Mouse (Mus musculus) testis, adult 2 months (tissue): ENCODE measurements around the gene Gata3. TPM values are rescaled to one million over a fixed set of nuclear protein-coding genes. Genes with fewer than 3 reads are reported as not detected.

ENCODE experiments used
- H3K27ac ChIP-seq: fragments of 200-500 bp; 2 replicates; pipeline ENCODE4 v1.5.1; 2012; ENCODE audit warnings: low read depth, low read length; ENCODE audit not compliant: control insufficient read depth, insufficient read depth
- H3K27me3 ChIP-seq: fragments of 200-500 bp; 2 replicates; pipeline ENCODE4 v1.6.1; 2012; ENCODE audit warnings: mild to moderate bottlenecking, low read length, moderate library complexity; ENCODE audit not compliant: control insufficient read depth, insufficient read depth
- H3K36me3 ChIP-seq: fragments of 200-500 bp; 2 replicates; pipeline ENCODE4 v1.6.1; 2012; ENCODE audit warnings: mild to moderate bottlenecking, low read length; ENCODE audit not compliant: control insufficient read depth, insufficient read depth
- H3K4me1 ChIP-seq: fragments of 200-500 bp; 2 replicates; pipeline ENCODE4 v1.6.1; 2012; ENCODE audit warnings: low read length; ENCODE audit not compliant: control insufficient read depth, insufficient read depth
- H3K4me3 ChIP-seq: fragments of 200-500 bp; 2 replicates; pipeline ENCODE4 v1.5.1; 2012; ENCODE audit warnings: low read depth, mild to moderate bottlenecking, low read length, moderate library complexity, mixed read lengths; ENCODE audit not compliant: control insufficient read depth
- CTCF ChIP-seq: fragments of 200-500 bp; IDR thresholded peaks from 2 replicates; pipeline ENCODE4 v1.5.1; 2012; ENCODE audit warnings: low read depth, mild to moderate bottlenecking, inconsistent platforms, low read length, moderate library complexity; ENCODE audit not compliant: control insufficient read depth, insufficient read depth, insufficient replicate concordance
- POLR2A ChIP-seq: fragments of 200-500 bp; IDR thresholded peaks from 2 replicates; pipeline ENCODE4 v1.6.1; 2012; ENCODE audit warnings: low read depth, mild to moderate bottlenecking, inconsistent platforms, low read length, moderate library complexity; ENCODE audit not compliant: control insufficient read depth
- polyA plus RNA-seq: library from polyadenylated mRNA; depleted of rRNA; stranded (reverse); fragments of >200 nt; gene quantifications from 2 replicates; pipeline ENCODE4 v1.2.3, GENCODE M21; 2012

The Gata3 gene
- polyA plus RNA-seq, 1 experiment: 1.0 TPM

DNA sequence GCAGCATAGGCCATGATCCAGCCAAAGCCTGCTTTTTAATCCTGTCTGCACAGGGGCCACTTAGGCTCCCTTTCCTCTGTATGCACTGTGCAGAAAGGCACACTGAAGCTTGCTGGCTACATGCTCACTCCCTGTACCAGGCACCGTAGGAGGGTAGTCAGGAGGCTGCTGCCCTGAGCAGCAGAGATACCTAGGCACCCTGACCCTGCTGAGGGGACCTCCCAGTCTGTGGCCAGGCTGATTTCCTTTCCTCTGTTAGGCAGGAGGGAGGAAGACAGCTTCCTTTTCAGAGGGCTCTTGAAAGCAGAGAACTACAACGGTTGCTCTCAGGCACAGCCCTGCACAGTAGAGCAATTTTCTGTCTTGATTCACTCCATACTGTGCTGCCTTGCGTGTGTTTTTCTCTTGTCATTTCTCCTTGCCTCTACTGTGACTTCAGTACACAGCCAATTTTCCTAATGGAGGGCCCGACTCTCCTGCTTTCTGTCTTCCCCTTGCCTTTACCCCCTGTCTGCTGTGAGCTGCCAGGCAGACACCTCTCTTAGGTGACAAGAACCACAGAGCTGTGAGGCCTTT is 18.6 kb downstream of the Gata3 start:
- Histone ChIP-seq H3K27ac (no peak overlapping the region), H3K4me3 (no peak overlapping the region), H3K4me1 (peaks cover 12% of the 10 kb centered on the region), H3K36me3 (no peaks in the 10 kb centered on the region), H3K27me3 (peaks cover 3% of the 10 kb centered on the region)
- TF ChIP-seq POLR2A: no peak
- no peak for TF ChIP-seq CTCF

DNA sequence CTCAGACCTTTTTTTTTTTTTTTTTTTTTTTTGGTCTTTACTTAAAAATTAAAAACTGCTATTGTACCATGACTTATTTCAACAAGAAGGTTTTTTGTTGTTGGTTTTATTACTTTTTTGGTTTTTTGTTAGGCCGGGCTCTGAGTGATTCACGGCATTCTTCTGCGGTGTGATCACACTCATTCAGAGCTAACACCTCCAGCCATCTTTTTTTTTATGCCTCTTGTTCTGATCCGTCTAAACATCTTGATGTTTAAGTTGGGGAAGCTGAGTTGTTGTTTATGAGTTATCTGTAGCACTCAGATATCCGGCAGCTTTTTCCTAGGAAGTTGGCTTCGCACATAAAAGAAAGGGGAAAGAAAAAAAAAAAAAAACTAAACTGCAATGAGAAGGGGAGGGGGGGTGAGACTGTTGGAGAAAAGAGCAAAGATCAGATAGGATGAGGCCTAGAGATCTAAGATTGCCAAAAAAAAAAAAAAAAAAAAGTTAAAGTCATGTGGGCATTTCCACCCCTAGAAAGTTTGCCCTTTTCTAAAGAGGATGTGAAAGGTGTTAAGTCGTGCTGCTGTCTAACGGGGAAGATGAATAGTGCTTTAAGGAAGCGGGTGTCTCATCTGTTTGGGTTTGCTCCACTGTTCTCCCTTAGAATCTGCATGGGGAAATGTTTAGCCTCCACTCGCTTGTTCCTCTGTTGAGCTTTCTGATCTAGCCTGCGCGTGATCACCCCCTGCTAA is 22.6 kb downstream of the Gata3 start:
- TF ChIP-seq CTCF (no peak), POLR2A (no peak)
- Histone ChIP-seq H3K36me3 (no peaks in the 10 kb centered on the region), H3K4me3 (no peak overlapping the region), H3K4me1 (peaks cover 4% of the 10 kb centered on the region), H3K27me3 (no peaks in the 10 kb centered on the region), H3K27ac (no peak overlapping the region)

DNA sequence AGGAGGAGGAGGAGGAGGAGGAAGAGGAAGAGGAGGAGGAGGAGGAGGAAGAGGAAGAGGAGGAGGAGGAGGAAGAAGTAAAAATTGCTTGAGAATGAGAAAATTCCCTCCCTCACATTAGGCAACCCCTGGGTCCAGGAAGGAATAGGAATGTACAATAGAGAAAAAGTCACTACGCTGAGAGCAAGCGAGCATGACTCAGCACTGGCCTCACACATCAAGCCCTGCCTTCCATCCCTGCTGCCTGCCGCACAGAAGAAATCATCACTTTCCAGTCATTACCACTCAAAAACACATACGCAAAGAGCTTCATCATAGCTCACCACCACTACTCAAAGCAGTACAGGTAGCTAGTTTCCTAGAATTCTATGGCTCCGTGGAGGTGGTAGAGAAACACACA is 29.1 kb downstream of the Gata3 start:
- no peaks in the 10 kb centered on the region for H3K4me1 ChIP-seq
- H3K27me3 ChIP-seq: no peaks in the 10 kb centered on the region
- H3K27ac ChIP-seq: no peak overlapping the region
- H3K4me3 ChIP-seq: no peak overlapping the region
- TF ChIP-seq CTCF: no peak
- no peak for TF ChIP-seq POLR2A
- H3K36me3 ChIP-seq: no peaks in the 10 kb centered on the region

DNA sequence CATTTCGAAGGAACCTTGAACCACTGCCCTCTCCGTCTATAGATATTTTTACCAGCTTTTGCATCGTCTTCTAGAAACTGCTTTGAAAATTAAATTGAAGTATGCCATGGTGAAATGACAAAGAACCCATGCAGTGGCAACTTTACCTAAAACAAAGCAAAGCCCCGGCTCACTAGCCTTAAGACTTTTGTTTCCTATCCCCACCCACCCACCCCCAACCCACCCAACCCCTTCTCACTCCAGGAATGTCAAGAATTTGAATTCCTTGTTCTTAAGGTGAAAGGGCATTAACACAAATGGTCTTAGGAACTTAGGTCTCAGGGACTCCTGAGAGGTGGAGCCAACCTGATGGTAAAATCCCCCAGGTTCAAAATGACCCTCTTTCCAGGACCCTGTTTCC is 34.0 kb downstream of the Gata3 start:
- no peaks in the 10 kb centered on the region for H3K27me3 ChIP-seq
- no peak overlapping the region for H3K27ac ChIP-seq
- TF ChIP-seq POLR2A: no peak
- TF ChIP-seq CTCF: no peak
- H3K4me3 ChIP-seq: no peak overlapping the region
- no peaks in the 10 kb centered on the region for H3K36me3 ChIP-seq
- H3K4me1 ChIP-seq: no peaks in the 10 kb centered on the region

DNA sequence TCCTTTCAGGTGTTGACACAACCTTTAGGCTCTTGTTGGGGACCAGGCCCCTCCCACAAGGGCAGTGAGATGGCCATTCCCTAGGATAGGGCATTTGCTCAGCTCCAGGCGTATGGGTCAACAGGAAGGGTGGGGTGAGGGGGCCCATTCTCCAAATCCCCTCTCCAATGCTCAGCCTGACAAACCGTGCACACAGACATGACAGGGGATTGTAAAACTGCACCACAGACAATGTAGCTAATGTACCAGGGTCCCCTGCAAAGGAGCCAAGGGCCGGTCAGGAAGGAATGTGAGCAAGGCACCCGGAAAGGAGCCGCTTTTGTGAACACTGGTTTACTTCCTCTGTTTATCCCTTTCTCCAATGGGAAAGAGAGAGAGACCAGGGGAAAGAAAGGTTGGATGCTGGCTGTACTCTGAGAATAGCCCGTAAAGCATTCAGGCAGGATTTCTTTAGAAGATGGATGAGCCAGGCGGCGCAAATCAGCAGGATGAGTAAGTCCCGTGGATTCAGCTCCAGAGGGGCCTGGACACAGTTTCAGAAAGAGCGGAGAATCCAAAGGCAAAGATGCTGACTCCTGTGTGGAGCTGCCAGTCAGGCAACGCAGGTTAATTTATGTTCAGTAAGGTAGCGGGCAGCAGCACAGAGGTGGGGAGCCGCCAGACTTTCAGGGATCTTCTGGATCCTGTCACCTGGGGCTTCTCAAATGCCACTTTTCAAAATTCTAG is 36.8 kb downstream of the Gata3 start:
- H3K4me3 ChIP-seq: no peak overlapping the region
- H3K27me3 ChIP-seq: no peaks in the 10 kb centered on the region
- TF ChIP-seq POLR2A (no peak), CTCF (no peak)
- no peaks in the 10 kb centered on the region for H3K4me1 ChIP-seq
- no peaks in the 10 kb centered on the region for H3K36me3 ChIP-seq
- no peak overlapping the region for H3K27ac ChIP-seq

DNA sequence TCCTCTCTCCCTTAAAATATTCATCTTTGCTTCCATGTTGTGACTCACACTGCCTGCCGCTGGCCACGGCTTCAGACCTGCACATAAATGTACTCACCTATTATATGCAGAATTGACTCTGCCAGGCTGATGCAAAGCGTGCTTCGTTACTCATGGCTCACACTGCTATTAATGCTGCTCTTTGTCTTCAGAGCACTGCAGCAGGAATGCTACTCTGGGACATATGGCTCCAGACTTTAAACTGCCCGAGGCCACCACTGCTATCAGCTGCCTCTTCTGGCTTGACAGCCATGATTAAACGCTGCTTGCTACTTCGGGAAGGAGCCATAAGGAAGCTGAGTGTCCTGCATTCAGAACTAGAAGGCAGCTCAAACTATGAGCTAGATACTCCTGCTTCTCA is 54.6 kb downstream of the Gata3 start:
- no peaks in the 10 kb centered on the region for H3K27me3 ChIP-seq
- TF ChIP-seq CTCF (no peak), POLR2A (no peak)
- H3K27ac ChIP-seq: no peak overlapping the region
- H3K4me3 ChIP-seq: peak overlapping the region; percentile 17; the same call in 1 of the 2 replicates
- H3K4me1 ChIP-seq: no peaks in the 10 kb centered on the region; the same call in 1 of the 2 replicates
- no peaks in the 10 kb centered on the region for H3K36me3 ChIP-seq

DNA sequence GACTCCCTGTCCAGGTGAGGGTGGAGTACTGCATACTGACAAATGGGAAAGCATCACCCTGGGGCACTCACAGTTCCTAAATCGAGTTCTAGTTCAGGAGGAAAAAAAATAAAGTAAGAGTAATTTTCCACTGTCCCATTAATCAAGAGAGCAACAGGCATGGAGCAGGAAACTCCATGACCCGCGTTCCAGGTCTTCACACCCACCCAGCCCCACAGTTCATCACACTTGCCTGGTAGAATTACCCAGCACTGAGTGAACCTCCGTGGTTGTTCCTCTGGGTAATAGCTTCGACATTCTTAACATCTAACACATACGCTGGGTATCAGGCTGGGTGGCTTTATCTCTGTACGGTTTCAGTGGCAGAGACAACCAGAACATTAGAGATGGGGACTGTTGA is 56.1 kb downstream of the Gata3 start:
- peak overlapping the region; percentile 47 for H3K4me3 ChIP-seq
- TF ChIP-seq POLR2A (no peak), CTCF (no peak)
- no peaks in the 10 kb centered on the region for H3K36me3 ChIP-seq
- H3K4me1 ChIP-seq: no peaks in the 10 kb centered on the region; the same call in 1 of the 2 replicates
- no peak overlapping the region for H3K27ac ChIP-seq
- H3K27me3 ChIP-seq: no peaks in the 10 kb centered on the region
